In the genomic region with DNA sequence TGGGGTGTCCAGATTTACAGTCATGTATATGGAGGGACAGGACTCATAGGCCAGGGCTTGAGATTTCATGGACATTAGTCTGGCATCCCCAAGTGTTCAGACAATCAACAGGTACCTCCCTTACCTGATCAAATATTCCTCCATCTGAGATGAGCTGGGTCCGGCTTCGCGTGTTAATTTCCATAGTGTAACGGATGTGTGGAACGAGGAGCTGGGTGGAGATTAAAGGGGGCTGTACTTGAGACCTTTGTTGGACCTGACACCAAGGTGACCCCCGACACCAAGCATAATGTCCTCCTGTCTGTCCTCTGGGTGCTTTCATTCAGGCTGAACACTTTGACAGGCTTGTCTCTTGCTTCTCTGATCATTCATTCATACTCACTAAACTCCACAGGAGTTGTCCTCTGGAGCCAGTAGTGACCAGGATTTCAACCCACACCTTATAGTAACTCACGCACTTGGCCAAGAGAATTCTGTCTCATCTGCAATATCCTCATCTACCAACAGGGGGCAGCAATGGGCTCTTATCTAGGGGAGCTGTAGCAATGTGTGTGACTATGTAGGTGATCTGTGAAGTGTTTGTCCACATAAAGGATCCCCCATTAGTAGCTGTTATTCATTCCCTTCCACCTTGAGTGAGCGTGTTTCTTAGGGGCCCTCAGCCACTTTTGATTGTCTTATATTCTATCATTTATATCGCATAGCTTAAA, we compare ENCODE assay signal across 8 mouse cellular contexts. TPM values are rescaled to one million over a fixed set of nuclear protein-coding genes. Genes with fewer than 3 reads are reported as not detected.
DNase-seq lines count a peak whose midpoint lies in the region; ATAC-seq and TF ChIP-seq lines count a peak whose summit lies in the region.

No protein-coding gene starts in this region.

- no peak overlapping the region for H3K9ac ChIP-seq in forebrain, postnatal 0 days
- H3K9ac ChIP-seq in forebrain, embryonic 16.5 days (replicated peaks; ENCODE audit: low read depth, low read length), result no peak overlapping the region
- no peak overlapping the region for H3K9ac ChIP-seq in neural tube, embryonic 15.5 days (replicated peaks)
- no peak overlapping the region for H3K9ac ChIP-seq in liver, embryonic 13.5 days

- WGBS in forebrain, postnatal 0 days, result 57% methylated on average over 9 of the region's 9 CpGs
- 51% methylated on average over 9 of the region's 9 CpGs for WGBS in forebrain, embryonic 16.5 days
- WGBS in neural tube, embryonic 15.5 days, result 57% methylated on average over 9 of the region's 9 CpGs
- WGBS in liver, embryonic 13.5 days (ENCODE audit: insufficient replicate concordance), result 45% methylated on average over 9 of the region's 9 CpGs

- peaks cover 2% of the 10 kb centered on the region for H3K27me3 ChIP-seq in forebrain, postnatal 0 days (ENCODE audit: insufficient read depth, low read length)
- H3K27me3 ChIP-seq in forebrain, embryonic 16.5 days (replicated peaks; ENCODE audit: control insufficient read depth, insufficient read depth, low read length), result peaks cover 5% of the 10 kb centered on the region
- H3K27me3 ChIP-seq in neural tube, embryonic 15.5 days (replicated peaks), result peaks cover 40% of the 10 kb centered on the region
- H3K27me3 ChIP-seq in liver, embryonic 13.5 days, result peaks cover 41% of the 10 kb centered on the region

- H3K9me3 ChIP-seq in forebrain, postnatal 0 days (ENCODE audit: low read length), result no peaks in the 10 kb centered on the region
- no peaks in the 10 kb centered on the region for H3K9me3 ChIP-seq in forebrain, embryonic 16.5 days (ENCODE audit: control insufficient read depth, low read length)
- H3K9me3 ChIP-seq in neural tube, embryonic 15.5 days (replicated peaks), result no peaks in the 10 kb centered on the region
- no peaks in the 10 kb centered on the region for H3K9me3 ChIP-seq in liver, embryonic 13.5 days (replicated peaks)

- no peaks in the 10 kb centered on the region for H3K4me1 ChIP-seq in forebrain, postnatal 0 days (ENCODE audit: insufficient read depth)
- no peaks in the 10 kb centered on the region for H3K4me1 ChIP-seq in forebrain, embryonic 16.5 days (replicated peaks; ENCODE audit: control insufficient read depth, insufficient read depth, low read length)
- H3K4me1 ChIP-seq in neural tube, embryonic 15.5 days, result no peaks in the 10 kb centered on the region
- H3K4me1 ChIP-seq in liver, embryonic 13.5 days (replicated peaks), result no peaks in the 10 kb centered on the region

- H3K36me3 ChIP-seq in forebrain, postnatal 0 days (ENCODE audit: insufficient read depth), result no peaks in the 10 kb centered on the region
- no peaks in the 10 kb centered on the region for H3K36me3 ChIP-seq in forebrain, embryonic 16.5 days (ENCODE audit: control insufficient read depth, insufficient read depth)
- no peaks in the 10 kb centered on the region for H3K36me3 ChIP-seq in neural tube, embryonic 15.5 days
- H3K36me3 ChIP-seq in liver, embryonic 13.5 days, result no peaks in the 10 kb centered on the region

- H3K4me3 ChIP-seq in forebrain, postnatal 0 days (ENCODE audit: low read depth, low read length), result no peak overlapping the region
- no peak overlapping the region for H3K4me3 ChIP-seq in forebrain, embryonic 16.5 days (replicated peaks; ENCODE audit: low read length)
- no peak overlapping the region for H3K4me3 ChIP-seq in neural tube, embryonic 15.5 days (replicated peaks)
- no peak overlapping the region for H3K4me3 ChIP-seq in liver, embryonic 13.5 days (replicated peaks)

- no peak overlapping the region for H3K27ac ChIP-seq in forebrain, postnatal 0 days (ENCODE audit: low read depth, low read length)
- no peak overlapping the region for H3K27ac ChIP-seq in forebrain, embryonic 16.5 days (ENCODE audit: low read length)
- H3K27ac ChIP-seq in neural tube, embryonic 15.5 days (replicated peaks), result no peak overlapping the region
- H3K27ac ChIP-seq in liver, embryonic 13.5 days, result no peak overlapping the region

- ATAC-seq in forebrain, postnatal 0 days, result no peak
- ATAC-seq in forebrain, embryonic 16.5 days, result no peak
- ATAC-seq in neural tube, embryonic 15.5 days (ENCODE audit: low FRiP score), result no peak
- ATAC-seq in granulocyte monocyte progenitor cell, adult 5-6 weeks (replicated peaks; ENCODE audit: poor library complexity, severe bottlenecking), result peak; percentile 71
- no peak for ATAC-seq in liver, embryonic 13.5 days (ENCODE audit: low read depth)

- H3K4me2 ChIP-seq in forebrain, postnatal 0 days (ENCODE audit: low read depth), result no peak overlapping the region
- H3K4me2 ChIP-seq in forebrain, embryonic 16.5 days (ENCODE audit: low read length), result no peak overlapping the region
- H3K4me2 ChIP-seq in neural tube, embryonic 15.5 days, result no peak overlapping the region
- no peak overlapping the region for H3K4me2 ChIP-seq in liver, embryonic 13.5 days

- TF ChIP-seq CTCF in forebrain, postnatal 0 days (IDR thresholded peaks at IDR 0.05; ENCODE audit: low read depth), result peak; percentile 81

- peak; percentile 69 for DNase-seq in forebrain, postnatal 0 days
- peak; percentile 57 for DNase-seq in neural tube, embryonic 10.5 days (ENCODE audit: extremely low spot score, low spot score)
- peak; percentile 80 for DNase-seq in brain, adult 2 months (ENCODE audit: low read depth, low spot score)
- DNase-seq in liver, embryonic 13.5 days, result peak; percentile 49
- DNase-seq in spleen, postnatal 36 days (ENCODE audit: low spot score in 2 of 2), result peak; percentile 43 to 66

RNA-seq across cellular contexts. Expression of a gene that starts 7.6 kb away (rescaled TPM):
- total RNA-seq in forebrain, postnatal 0 days (2014; rRNA removed), result 24.6 and 48.0 TPM in 2 replicates
- 520 and 544 TPM in 2 replicates for polyA plus RNA-seq in forebrain, postnatal 0 days (2015; fragmentation: Nextera tagmentation; extraction: Ambion mirVana)
- polyA plus RNA-seq in forebrain, embryonic 16.5 days (2015; fragmentation: Nextera tagmentation; extraction: Ambion mirVana), result 287 and 291 TPM in 2 replicates
- polyA plus RNA-seq in neural tube, embryonic 15.5 days (2015; fragmentation: Nextera tagmentation; extraction: Ambion mirVana), result 384 and 458 TPM in 2 replicates
- 116 and 161 TPM in 2 replicates for total RNA-seq in granulocyte monocyte progenitor cell, adult 5-6 weeks (2014; fragmentation: Nextera tagmentation)
- 31.2 and 31.3 TPM in 2 replicates for total RNA-seq in granulocyte monocyte progenitor cell, adult 5-6 weeks (2017)
- polyA plus RNA-seq in liver, embryonic 13.5 days (2015; fragmentation: Nextera tagmentation; extraction: Ambion mirVana), result 155 and 175 TPM in 2 replicates

RNA-seq across cellular contexts. Expression of a gene that starts 7.7 kb away (rescaled TPM):
- 4.9 and 7.4 TPM in 2 replicates for total RNA-seq in forebrain, postnatal 0 days (2014; rRNA removed)
- 16.6 and 19.4 TPM in 2 replicates for polyA plus RNA-seq in forebrain, postnatal 0 days (2015; fragmentation: Nextera tagmentation; extraction: Ambion mirVana)
- polyA plus RNA-seq in forebrain, embryonic 16.5 days (2015; fragmentation: Nextera tagmentation; extraction: Ambion mirVana), result 13.2 and 14.6 TPM in 2 replicates
- polyA plus RNA-seq in neural tube, embryonic 15.5 days (2015; fragmentation: Nextera tagmentation; extraction: Ambion mirVana), result 13.1 and 16.0 TPM in 2 replicates
- 4.7 and 4.8 TPM in 2 replicates for total RNA-seq in granulocyte monocyte progenitor cell, adult 5-6 weeks (2014; fragmentation: Nextera tagmentation)
- total RNA-seq in granulocyte monocyte progenitor cell, adult 5-6 weeks (2017), result 0.57 TPM in 1 of 2 replicates, not detected in the other
- polyA plus RNA-seq in liver, embryonic 13.5 days (2015; fragmentation: Nextera tagmentation; extraction: Ambion mirVana), result 6.5 and 7.1 TPM in 2 replicates

RNA-seq across cellular contexts. Expression of a gene that starts 7.9 kb away (rescaled TPM):
- total RNA-seq in forebrain, postnatal 0 days (2014; rRNA removed), result 0.10 and 0.31 TPM in 2 replicates
- polyA plus RNA-seq in forebrain, postnatal 0 days (2015; fragmentation: Nextera tagmentation; extraction: Ambion mirVana), result 0.46 and 0.59 TPM in 2 replicates
- polyA plus RNA-seq in forebrain, embryonic 16.5 days (2015; fragmentation: Nextera tagmentation; extraction: Ambion mirVana), result 0.42 and 0.82 TPM in 2 replicates
- polyA plus RNA-seq in neural tube, embryonic 15.5 days (2015; fragmentation: Nextera tagmentation; extraction: Ambion mirVana), result 2.1 and 2.7 TPM in 2 replicates
- not detected in 2 replicates for total RNA-seq in granulocyte monocyte progenitor cell, adult 5-6 weeks (2014; fragmentation: Nextera tagmentation)
- total RNA-seq in granulocyte monocyte progenitor cell, adult 5-6 weeks (2017), result not detected in 2 replicates
- 19.5 and 21.6 TPM in 2 replicates for polyA plus RNA-seq in liver, embryonic 13.5 days (2015; fragmentation: Nextera tagmentation; extraction: Ambion mirVana)

RNA-seq across cellular contexts. Expression of a gene that starts 9.6 kb away (rescaled TPM):
- 48.7 and 54.1 TPM in 2 replicates for total RNA-seq in forebrain, postnatal 0 days (2014; rRNA removed)
- polyA plus RNA-seq in forebrain, postnatal 0 days (2015; fragmentation: Nextera tagmentation; extraction: Ambion mirVana), result 161 and 207 TPM in 2 replicates
- 174 and 180 TPM in 2 replicates for polyA plus RNA-seq in forebrain, embryonic 16.5 days (2015; fragmentation: Nextera tagmentation; extraction: Ambion mirVana)
- 153 and 167 TPM in 2 replicates for polyA plus RNA-seq in neural tube, embryonic 15.5 days (2015; fragmentation: Nextera tagmentation; extraction: Ambion mirVana)
- total RNA-seq in granulocyte monocyte progenitor cell, adult 5-6 weeks (2014; fragmentation: Nextera tagmentation), result 78.5 and 112 TPM in 2 replicates
- 36.9 and 44.2 TPM in 2 replicates for total RNA-seq in granulocyte monocyte progenitor cell, adult 5-6 weeks (2017)
- 82.5 and 85.7 TPM in 2 replicates for polyA plus RNA-seq in liver, embryonic 13.5 days (2015; fragmentation: Nextera tagmentation; extraction: Ambion mirVana)

RNA-seq across cellular contexts. Expression of a gene that starts 17.7 kb away (rescaled TPM):
- total RNA-seq in forebrain, postnatal 0 days (2014; rRNA removed), result 4.2 TPM in 2 replicates
- 3.8 and 5.3 TPM in 2 replicates for polyA plus RNA-seq in forebrain, postnatal 0 days (2015; fragmentation: Nextera tagmentation; extraction: Ambion mirVana)
- polyA plus RNA-seq in forebrain, embryonic 16.5 days (2015; fragmentation: Nextera tagmentation; extraction: Ambion mirVana), result 6.9 and 8.1 TPM in 2 replicates
- polyA plus RNA-seq in neural tube, embryonic 15.5 days (2015; fragmentation: Nextera tagmentation; extraction: Ambion mirVana), result 5.2 and 6.6 TPM in 2 replicates
- not detected in 2 replicates for total RNA-seq in granulocyte monocyte progenitor cell, adult 5-6 weeks (2014; fragmentation: Nextera tagmentation)
- 0.13 TPM in 1 of 2 replicates, not detected in the other for total RNA-seq in granulocyte monocyte progenitor cell, adult 5-6 weeks (2017)
- polyA plus RNA-seq in liver, embryonic 13.5 days (2015; fragmentation: Nextera tagmentation; extraction: Ambion mirVana), result 1.6 and 1.8 TPM in 2 replicates
